In the genomic region with DNA sequence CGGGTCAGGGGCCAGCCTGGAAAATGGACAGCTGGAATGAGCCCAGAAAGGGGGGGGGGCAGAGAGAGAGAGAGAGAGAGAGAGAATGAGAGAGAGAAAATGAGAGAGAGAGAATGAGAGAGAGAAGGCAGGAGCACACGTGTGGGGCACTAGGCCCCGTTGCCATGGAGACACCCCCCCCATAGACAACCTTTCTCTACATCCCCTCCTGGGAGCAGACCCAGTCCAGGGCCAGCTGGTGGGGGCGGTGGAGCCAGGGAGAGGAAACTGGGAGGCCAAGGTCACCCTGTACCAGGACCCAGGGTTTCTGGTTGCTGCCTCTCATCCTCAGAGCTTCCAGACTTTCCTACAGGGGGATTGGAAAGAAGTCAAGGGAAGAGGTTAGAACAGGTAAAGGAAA, we compare ENCODE assay signal across 9 mouse cellular contexts. TPM values are rescaled to one million over a fixed set of nuclear protein-coding genes. Genes with fewer than 3 reads are reported as not detected.
DNase-seq lines count a peak whose midpoint lies in the region; ATAC-seq and TF ChIP-seq lines count a peak whose summit lies in the region.
"Had no signal": no experiment of that assay in that cellular context is flagged by ENCODE, and none has a peak within 500 bp of the region (broad histone marks: within the 10 kb centered on the region; RNA-seq: fewer than 3 reads in every experiment).

No protein-coding gene starts in this region.

- H3K36me3 ChIP-seq in lung, embryonic 15.5 days = no peaks in the 10 kb centered on the region
- peaks cover 18% of the 10 kb centered on the region for H3K36me3 ChIP-seq in hindbrain, embryonic 10.5 days
- peaks cover 11% of the 10 kb centered on the region; the same call in 1 of the 2 replicates for H3K36me3 ChIP-seq in neural tube, embryonic 12.5 days
- H3K36me3 ChIP-seq: liver, embryonic 12.5 days had no signal

- H3K4me2 ChIP-seq in lung, embryonic 15.5 days = 0 out of 2 replicates have a peak overlapping the region, but pooled peaks have one; percentile 8
- H3K4me2 ChIP-seq in neural tube, embryonic 12.5 days (replicated peaks) = peak overlapping the region; percentile 73
- H3K4me2 ChIP-seq: liver, embryonic 12.5 days had no signal

- no peaks in the 10 kb centered on the region for H3K9me3 ChIP-seq in lung, embryonic 15.5 days
- H3K9me3 ChIP-seq in hindbrain, embryonic 10.5 days = 0 out of 2 replicates have a peak, but pooled peaks cover 3% of the 10 kb centered on the region
- no peaks in the 10 kb centered on the region for H3K9me3 ChIP-seq in neural tube, embryonic 12.5 days
- H3K9me3 ChIP-seq: liver, embryonic 12.5 days had no signal

- no peak for DNase-seq in lung, postnatal 36 days
- DNase-seq in hindbrain, embryonic 10.5 days (ENCODE audit: low spot score) = peak; percentile 55
- DNase-seq in thymus, postnatal 14 days = no peak
- no peak for DNase-seq in lung, postnatal 4 days

- ATAC-seq in lung, embryonic 15.5 days (ENCODE audit: borderline replicate concordance, extremely low read depth, low FRiP score, low TSS enrichment) = no peak
- no peak for ATAC-seq in neural tube, embryonic 12.5 days (ENCODE audit: low FRiP score, low read depth)
- ATAC-seq: liver, embryonic 12.5 days had no signal

- no peaks in the 10 kb centered on the region for H3K27me3 ChIP-seq in lung, embryonic 15.5 days
- H3K27me3 ChIP-seq in hindbrain, embryonic 10.5 days (ENCODE audit: insufficient read depth, poor library complexity, severe bottlenecking) = no peaks in the 10 kb centered on the region; the same call in 1 of the 2 replicates
- no peaks in the 10 kb centered on the region for H3K27me3 ChIP-seq in neural tube, embryonic 12.5 days (replicated peaks)

- H3K4me1 ChIP-seq in lung, embryonic 15.5 days = peaks cover 12% of the 10 kb centered on the region; the same call in 1 of the 2 replicates
- H3K4me1 ChIP-seq in cortical plate, adult 2 months (ENCODE audit: control insufficient read depth, insufficient read depth, low read length) = peaks cover 5% of the 10 kb centered on the region
- peaks cover 29% of the 10 kb centered on the region for H3K4me1 ChIP-seq in hindbrain, embryonic 10.5 days (replicated peaks)
- H3K4me1 ChIP-seq in neural tube, embryonic 12.5 days = peaks cover 21% of the 10 kb centered on the region
- H3K4me1 ChIP-seq: liver, embryonic 12.5 days had no signal

- TF ChIP-seq POLR2A in cortical plate, adult 2 months (IDR thresholded peaks at IDR 0.05; ENCODE audit: extremely low read depth, insufficient read depth, low read length) = no peak

- H3K27ac ChIP-seq in lung, embryonic 15.5 days = no peak overlapping the region
- peak overlapping the region; percentile 92 for H3K27ac ChIP-seq in cortical plate, adult 2 months (ENCODE audit: insufficient read depth, low read length)
- H3K27ac ChIP-seq in hindbrain, embryonic 10.5 days = peak overlapping the region; percentile 56
- no peak overlapping the region for H3K27ac ChIP-seq in neural tube, embryonic 12.5 days
- H3K27ac ChIP-seq: liver, embryonic 12.5 days had no signal

- no peak for TF ChIP-seq CTCF in cortical plate, adult 2 months (IDR thresholded peaks at IDR 0.05; ENCODE audit: extremely low read depth, insufficient read depth, low read length)

- WGBS in lung, embryonic 15.5 days = 16% methylated on average over 4 of the region's 4 CpGs
- 10% methylated on average over 4 of the region's 4 CpGs for WGBS in hindbrain, embryonic 10.5 days
- WGBS in neural tube, embryonic 12.5 days = 11% methylated on average over 4 of the region's 4 CpGs

- no peak overlapping the region for H3K4me3 ChIP-seq in lung, embryonic 15.5 days
- H3K4me3 ChIP-seq in cortical plate, adult 2 months (ENCODE audit: insufficient read depth, low read length) = peak overlapping the region; percentile 87
- H3K4me3 ChIP-seq in hindbrain, embryonic 10.5 days = peak overlapping the region; percentile 51
- peak overlapping the region; percentile 40 for H3K4me3 ChIP-seq in neural tube, embryonic 12.5 days
- H3K4me3 ChIP-seq: liver, embryonic 12.5 days had no signal

- no peak overlapping the region for H3K9ac ChIP-seq in lung, embryonic 15.5 days
- H3K9ac ChIP-seq in neural tube, embryonic 12.5 days = no peak overlapping the region
- H3K9ac ChIP-seq: liver, embryonic 12.5 days had no signal

RNA-seq across cellular contexts. Expression of a gene that starts 1.3 kb away (rescaled TPM):
- polyA plus RNA-seq in lung, embryonic 15.5 days (2015; fragmentation: Nextera tagmentation; extraction: Ambion mirVana) = 2.2 and 2.4 TPM in 2 replicates
- polyA plus RNA-seq in cortical plate, adult 2 months (2012; rRNA removed) = 50.3 and 63.3 TPM in 2 replicates
- 5.5 and 7.8 TPM in 2 replicates for polyA plus RNA-seq in hindbrain, embryonic 10.5 days (2016; fragmentation: Nextera tagmentation; extraction: Ambion mirVana)
- 7.1 and 8.2 TPM in 2 replicates for polyA plus RNA-seq in neural tube, embryonic 12.5 days (2016; fragmentation: Nextera tagmentation; extraction: Ambion mirVana)

RNA-seq across cellular contexts. Expression of a gene that starts 32.2 kb away (rescaled TPM):
- polyA plus RNA-seq in lung, embryonic 15.5 days (2015; fragmentation: Nextera tagmentation; extraction: Ambion mirVana) = 0.30 TPM in 1 of 2 replicates, not detected in the other
- polyA plus RNA-seq in cortical plate, adult 2 months (2012; rRNA removed) = 0.81 and 1.4 TPM in 2 replicates
- 0.12 TPM in 1 of 2 replicates, not detected in the other for polyA plus RNA-seq in hindbrain, embryonic 10.5 days (2016; fragmentation: Nextera tagmentation; extraction: Ambion mirVana)
- 1.5 and 1.9 TPM in 2 replicates for polyA plus RNA-seq in neural tube, embryonic 12.5 days (2016; fragmentation: Nextera tagmentation; extraction: Ambion mirVana)
- polyA plus RNA-seq: gonadal fat pad, adult 2 months had no signal

RNA-seq across cellular contexts. Expression of a gene that starts 59.1 kb away (rescaled TPM):
- polyA plus RNA-seq in lung, embryonic 15.5 days (2015; fragmentation: Nextera tagmentation; extraction: Ambion mirVana) = 0.48 and 0.49 TPM in 2 replicates
- 207 and 214 TPM in 2 replicates for polyA plus RNA-seq in cortical plate, adult 2 months (2012; rRNA removed)
- polyA plus RNA-seq in hindbrain, embryonic 10.5 days (2016; fragmentation: Nextera tagmentation; extraction: Ambion mirVana) = 2.2 TPM in 2 replicates
- 2.3 and 3.8 TPM in 2 replicates for polyA plus RNA-seq in neural tube, embryonic 12.5 days (2016; fragmentation: Nextera tagmentation; extraction: Ambion mirVana)

Comparison
In these comparisons a context has a peak if more than half of its experiments do, and no peak if none do; other contexts are left out.
1. H3K27ac ChIP-seq: peak in cortical plate, adult 2 months (single experiment) and hindbrain, embryonic 10.5 days (single experiment); none in lung, embryonic 15.5 days (single experiment) and neural tube, embryonic 12.5 days (single experiment).
2. RNA of a gene that starts 59.1 kb away (polyA plus RNA-seq): 207 to 214 TPM in cortical plate, adult 2 months; 2.3 to 3.8 TPM in neural tube, embryonic 12.5 days, 2.2 TPM in hindbrain, embryonic 10.5 days and 0.48 to 0.49 TPM in lung, embryonic 15.5 days; every median in the first group is over 10 times any median in the second.